Mouse (Mus musculus): Measurements from ENCODE around the gene Ackr2. TPM values are rescaled to one million over a fixed set of nuclear protein-coding genes. Genes with fewer than 3 reads are reported as not detected.
A peak's percentile ranks its signal among the peaks of the same experiment; 100 is the strongest.

Ackr2 gene
- total RNA-seq, 2 experiments from 2014 or later: not detected

GRCm38 (mm10) chr9:121914226-121914757, 16.1 kb downstream of the Ackr2 start:
- ATAC-seq (ENCODE audit: poor library complexity, severe bottlenecking): no peak

- ATAC-seq (ENCODE audit: poor library complexity, severe bottlenecking): no peak
Measured at GRCm38 (mm10) chr9:121915056-121915455, 16.9 kb downstream of the Ackr2 start.

- no peak for ATAC-seq (ENCODE audit: poor library complexity, severe bottlenecking)
Measured at GRCm38 (mm10) chr9:121916102-121916501, 17.9 kb downstream of the Ackr2 start, which contains the start of gene Cyp8b1. Cyp8b1 (minus strand) TSS chr9:121916305.

- ATAC-seq (ENCODE audit: poor library complexity, severe bottlenecking): peak; percentile 89
Measured at GRCm38 (mm10) chr9:121919027-121919501, 20.9 kb downstream of the Ackr2 start.

- ATAC-seq (ENCODE audit: poor library complexity, severe bottlenecking): no peak
Measured at GRCm38 (mm10) chr9:121923443-121923842, 25.3 kb downstream of the Ackr2 start.

- no peak for ATAC-seq (ENCODE audit: poor library complexity, severe bottlenecking)
Measured at GRCm38 (mm10) chr9:121923906-121924305, 25.8 kb downstream of the Ackr2 start.

- ATAC-seq (ENCODE audit: poor library complexity, severe bottlenecking): peak; percentile 50
Measured at GRCm38 (mm10) chr9:121924901-121925560, 26.9 kb downstream of the Ackr2 start.

- no peak for ATAC-seq (ENCODE audit: poor library complexity, severe bottlenecking)
Measured at GRCm38 (mm10) chr9:121925959-121926358, 27.8 kb downstream of the Ackr2 start.

- ATAC-seq (ENCODE audit: poor library complexity, severe bottlenecking): peak; percentile 23; the same call in 1 of the 2 replicates
Measured at GRCm38 (mm10) chr9:121926634-121927405, 28.7 kb downstream of the Ackr2 start.

- ATAC-seq (ENCODE audit: poor library complexity, severe bottlenecking): no peak
Measured at GRCm38 (mm10) chr9:121927721-121928120, 29.6 kb downstream of the Ackr2 start.

GRCm38 (mm10) chr9:121928498-121928897, 30.3 kb downstream of the Ackr2 start:
- peak; percentile 83 for ATAC-seq (ENCODE audit: poor library complexity, severe bottlenecking)

- ATAC-seq (ENCODE audit: poor library complexity, severe bottlenecking): no peak
Measured at GRCm38 (mm10) chr9:121934856-121935255, 36.7 kb downstream of the Ackr2 start.

GRCm38 (mm10) chr9:121936952-121937351, 38.8 kb downstream of the Ackr2 start:
- no peak for ATAC-seq (ENCODE audit: poor library complexity, severe bottlenecking)

- peak; percentile 43; the same call in 1 of the 2 replicates for ATAC-seq (ENCODE audit: poor library complexity, severe bottlenecking)
Measured at GRCm38 (mm10) chr9:121937451-121937864, 39.3 kb downstream of the Ackr2 start.

- no peak for ATAC-seq (ENCODE audit: poor library complexity, severe bottlenecking)
Measured at GRCm38 (mm10) chr9:121937944-121938355, 39.8 kb downstream of the Ackr2 start.

- no peak for ATAC-seq (ENCODE audit: poor library complexity, severe bottlenecking)
Measured at GRCm38 (mm10) chr9:121943005-121943404, 44.9 kb downstream of the Ackr2 start.

- no peak for ATAC-seq (ENCODE audit: poor library complexity, severe bottlenecking)
Measured at GRCm38 (mm10) chr9:121943628-121944027, 45.5 kb downstream of the Ackr2 start.

GRCm38 (mm10) chr9:121947784-121948183, 49.6 kb downstream of the Ackr2 start:
- no peak for ATAC-seq (ENCODE audit: poor library complexity, severe bottlenecking)

- no peak for ATAC-seq (ENCODE audit: poor library complexity, severe bottlenecking)
Measured at GRCm38 (mm10) chr9:121948431-121948830, 50.3 kb downstream of the Ackr2 start.

GRCm38 (mm10) chr9:121950418-121951113, 52.4 kb downstream of the Ackr2 start, which contains the start of gene Fam198a:
Fam198a (plus strand) TSS chr9:121950988.
- ATAC-seq (ENCODE audit: poor library complexity, severe bottlenecking): no peak

GRCm38 (mm10) chr9:121951114-121951423, 52.9 kb downstream of the Ackr2 start:
- ATAC-seq (ENCODE audit: poor library complexity, severe bottlenecking): no peak

Data from megakaryocyte, adult 5-6 weeks (primary cell).